ENCODE assay signal across 9 mouse cellular contexts in the genomic region with DNA sequence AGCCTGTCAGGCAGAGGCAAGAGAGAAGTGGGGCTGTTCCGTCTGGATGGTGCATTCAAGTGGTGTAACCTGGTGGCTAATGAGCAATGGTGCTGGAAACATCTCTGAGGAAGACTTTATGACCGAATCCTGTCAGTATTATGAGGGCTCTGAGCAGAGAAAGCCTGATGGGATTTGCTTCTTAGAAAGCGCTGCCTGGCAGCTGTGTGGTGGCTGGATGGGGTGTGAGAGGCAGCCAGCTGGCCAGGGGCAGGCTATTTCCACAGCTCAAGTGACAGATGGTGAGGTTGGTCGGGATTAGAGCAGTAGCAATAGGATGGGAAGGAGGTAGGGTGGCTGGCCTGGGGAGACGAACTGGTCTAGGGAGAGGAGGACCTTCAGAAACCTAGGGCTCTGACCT. TPM values are rescaled to one million over a fixed set of nuclear protein-coding genes. Genes with fewer than 3 reads are reported as not detected.
A peak's percentile ranks its signal among the peaks of the same experiment; 100 is the strongest.
DNase-seq lines count a peak whose midpoint lies in the region; ATAC-seq and TF ChIP-seq lines count a peak whose summit lies in the region.
"Had no signal": no experiment of that assay in that cellular context is flagged by ENCODE, and none has a peak within 500 bp of the region (broad histone marks: within the 10 kb centered on the region; RNA-seq: fewer than 3 reads in every experiment).

No protein-coding gene starts in this region.

- no peak overlapping the region for H3K27ac ChIP-seq in kidney, postnatal 0 days
- no peak overlapping the region for H3K27ac ChIP-seq in kidney, adult 2 months (ENCODE audit: insufficient read depth, low read depth, low read length)
- peak overlapping the region; percentile 80 for H3K27ac ChIP-seq in forebrain, embryonic 13.5 days
- H3K27ac ChIP-seq in intestine, embryonic 15.5 days, result peak overlapping the region; percentile 48; the same call in 1 of the 2 replicates
- H3K27ac ChIP-seq in neural tube, embryonic 14.5 days (ENCODE audit: low read depth, low read length), result peak overlapping the region; percentile 77

- H3K4me2 ChIP-seq in kidney, postnatal 0 days (ENCODE audit: low read length), result peak overlapping the region; percentile 55; the same call in 1 of the 2 replicates
- H3K4me2 ChIP-seq in forebrain, embryonic 13.5 days, result peak overlapping the region; percentile 64
- no peak overlapping the region; the same call in 1 of the 2 replicates for H3K4me2 ChIP-seq in intestine, embryonic 15.5 days (replicated peaks)
- peak overlapping the region; percentile 54 for H3K4me2 ChIP-seq in neural tube, embryonic 14.5 days (ENCODE audit: low read depth, low read length)

- no peaks in the 10 kb centered on the region for H3K4me1 ChIP-seq in kidney, postnatal 0 days (replicated peaks; ENCODE audit: insufficient read depth, low read length)
- no peaks in the 10 kb centered on the region for H3K4me1 ChIP-seq in kidney, adult 2 months (ENCODE audit: control insufficient read depth, insufficient read depth, low read length)
- H3K4me1 ChIP-seq in forebrain, embryonic 13.5 days, result peaks cover 8% of the 10 kb centered on the region
- H3K4me1 ChIP-seq in intestine, embryonic 15.5 days (replicated peaks), result peaks cover 12% of the 10 kb centered on the region; the same call in 1 of the 2 replicates
- peaks cover 4% of the 10 kb centered on the region; the same call in 1 of the 2 replicates for H3K4me1 ChIP-seq in neural tube, embryonic 14.5 days (ENCODE audit: control insufficient read depth, insufficient read depth, low read length)

- 0 out of 2 replicates have a peak overlapping the region, but pooled peaks have one; percentile 20 for H3K9ac ChIP-seq in kidney, postnatal 0 days (ENCODE audit: low read depth, low read length)
- peak overlapping the region; percentile 55 for H3K9ac ChIP-seq in forebrain, embryonic 13.5 days
- H3K9ac ChIP-seq in intestine, embryonic 15.5 days, result no peak overlapping the region
- peak overlapping the region; percentile 51; the same call in 1 of the 2 replicates for H3K9ac ChIP-seq in neural tube, embryonic 14.5 days (replicated peaks; ENCODE audit: low read depth, low read length)

- H3K4me3 ChIP-seq in kidney, postnatal 0 days (replicated peaks; ENCODE audit: low read depth, low read length), result no peak overlapping the region
- H3K4me3 ChIP-seq in kidney, adult 2 months (ENCODE audit: insufficient read depth, low read depth, low read length), result no peak overlapping the region
- H3K4me3 ChIP-seq in forebrain, embryonic 13.5 days, result 0 out of 2 replicates have a peak overlapping the region, but pooled peaks have one; percentile 29
- H3K4me3 ChIP-seq in intestine, embryonic 15.5 days (replicated peaks), result no peak overlapping the region
- no peak overlapping the region for H3K4me3 ChIP-seq in neural tube, embryonic 14.5 days (ENCODE audit: low read depth, low read length)

- H3K9me3 ChIP-seq in kidney, postnatal 0 days (replicated peaks; ENCODE audit: low read length), result no peaks in the 10 kb centered on the region
- H3K9me3 ChIP-seq in forebrain, embryonic 13.5 days (replicated peaks), result no peaks in the 10 kb centered on the region
- H3K9me3 ChIP-seq in intestine, embryonic 15.5 days, result no peaks in the 10 kb centered on the region
- no peaks in the 10 kb centered on the region for H3K9me3 ChIP-seq in neural tube, embryonic 14.5 days (ENCODE audit: control insufficient read depth, low read length)

- 67% methylated on average over 5 of the region's 5 CpGs for WGBS in kidney, postnatal 0 days
- WGBS in kidney, adult 2 months, result 84% methylated on average over 5 of the region's 5 CpGs
- 68% methylated on average over 5 of the region's 5 CpGs for WGBS in forebrain, embryonic 13.5 days
- WGBS in intestine, embryonic 15.5 days, result 75% methylated on average over 5 of the region's 5 CpGs
- 39% methylated on average over 5 of the region's 5 CpGs for WGBS in neural tube, embryonic 14.5 days

- no peak for DNase-seq in kidney, postnatal 0 days (ENCODE audit: low spot score)
- no peak for DNase-seq in kidney, adult 2 months
- DNase-seq in adrenal gland, postnatal 25 days, result no peak
- DNase-seq in cerebellum, postnatal 25 days, result no peak
- DNase-seq in right cerebral cortex, postnatal 36 days (ENCODE audit: low spot score in 2 of 2), result no peak

- no peak for TF ChIP-seq POLR2A in kidney, adult 2 months (IDR thresholded peaks at IDR 0.05; ENCODE audit: low read depth, low read length)

- ATAC-seq in kidney, postnatal 0 days (replicated peaks; ENCODE audit: low FRiP score, low read depth), result no peak
- peak; percentile 7; the same call in 1 of the 2 replicates for ATAC-seq in forebrain, embryonic 13.5 days
- ATAC-seq in intestine, embryonic 15.5 days, result no peak
- ATAC-seq in neural tube, embryonic 14.5 days (ENCODE audit: low read depth), result peak; percentile 31; the same call in 1 of the 2 replicates

- H3K27me3 ChIP-seq in kidney, postnatal 0 days (ENCODE audit: insufficient read depth, low read length), result no peaks in the 10 kb centered on the region
- H3K27me3 ChIP-seq in kidney, adult 2 months (replicated peaks; ENCODE audit: control insufficient read depth, insufficient read depth, low read length), result no peaks in the 10 kb centered on the region
- no peaks in the 10 kb centered on the region for H3K27me3 ChIP-seq in forebrain, embryonic 13.5 days
- H3K27me3 ChIP-seq in intestine, embryonic 15.5 days (replicated peaks), result no peaks in the 10 kb centered on the region
- H3K27me3 ChIP-seq in neural tube, embryonic 14.5 days (ENCODE audit: control insufficient read depth, insufficient read depth, low read length), result no peaks in the 10 kb centered on the region
- H3K27me3 ChIP-seq: Patski had no signal

- no peaks in the 10 kb centered on the region for H3K36me3 ChIP-seq in kidney, postnatal 0 days (ENCODE audit: insufficient read depth, low read length)
- no peaks in the 10 kb centered on the region for H3K36me3 ChIP-seq in kidney, adult 2 months (ENCODE audit: control insufficient read depth, insufficient read depth, low read length)
- peaks cover 3% of the 10 kb centered on the region; the same call in 1 of the 2 replicates for H3K36me3 ChIP-seq in forebrain, embryonic 13.5 days (ENCODE audit: poor library complexity, severe bottlenecking)
- no peaks in the 10 kb centered on the region for H3K36me3 ChIP-seq in intestine, embryonic 15.5 days
- H3K36me3 ChIP-seq in neural tube, embryonic 14.5 days (ENCODE audit: control insufficient read depth, insufficient read depth, low read length), result no peaks in the 10 kb centered on the region; the same call in 1 of the 2 replicates

- TF ChIP-seq CTCF in kidney, postnatal 0 days (IDR thresholded peaks at IDR 0.05; ENCODE audit: low read depth), result no peak
- no peak for TF ChIP-seq CTCF in kidney, adult 2 months (conservative IDR thresholded peaks at IDR 0.05; ENCODE audit: insufficient read depth, insufficient read length, low read depth, low read length)

RNA-seq across cellular contexts. Expression of gene Camkk1, which starts 12.7 kb away (rescaled TPM):
- polyA plus RNA-seq in kidney, postnatal 0 days (2015; fragmentation: Nextera tagmentation; extraction: Ambion mirVana), result 4.3 and 5.4 TPM in 2 replicates
- 1.0 and 1.1 TPM in 2 replicates for polyA plus RNA-seq in kidney, adult 2 months (2012; rRNA removed)
- polyA plus RNA-seq in forebrain, embryonic 13.5 days (2015; fragmentation: Nextera tagmentation; extraction: Ambion mirVana), result 10.3 and 11.8 TPM in 2 replicates
- polyA plus RNA-seq in intestine, embryonic 15.5 days (2015; fragmentation: Nextera tagmentation; extraction: Ambion mirVana), result 8.5 and 8.6 TPM in 2 replicates
- 14.0 and 20.4 TPM in 2 replicates for polyA plus RNA-seq in neural tube, embryonic 14.5 days (2014; fragmentation: Nextera tagmentation; extraction: Ambion mirVana)
- 2.6 and 3.1 TPM in 2 replicates for total RNA-seq in adrenal gland, postnatal 25 days (2021)

RNA-seq across cellular contexts. Expression of gene Ncbp3, which starts 16.0 kb away (rescaled TPM):
- 6.2 and 6.6 TPM in 2 replicates for polyA plus RNA-seq in kidney, postnatal 0 days (2015; fragmentation: Nextera tagmentation; extraction: Ambion mirVana)
- 2.2 and 2.9 TPM in 2 replicates for polyA plus RNA-seq in kidney, adult 2 months (2012; rRNA removed)
- 12.8 and 13.4 TPM in 2 replicates for polyA plus RNA-seq in forebrain, embryonic 13.5 days (2015; fragmentation: Nextera tagmentation; extraction: Ambion mirVana)
- 9.3 and 9.7 TPM in 2 replicates for polyA plus RNA-seq in intestine, embryonic 15.5 days (2015; fragmentation: Nextera tagmentation; extraction: Ambion mirVana)
- polyA plus RNA-seq in neural tube, embryonic 14.5 days (2014; fragmentation: Nextera tagmentation; extraction: Ambion mirVana), result 9.6 and 11.4 TPM in 2 replicates
- total RNA-seq in adrenal gland, postnatal 25 days (2021), result 10.8 and 15.1 TPM in 2 replicates

RNA-seq across cellular contexts. Expression of gene P2rx1, which starts 32.6 kb away (rescaled TPM):
- polyA plus RNA-seq in kidney, postnatal 0 days (2015; fragmentation: Nextera tagmentation; extraction: Ambion mirVana), result 2.4 and 2.6 TPM in 2 replicates
- polyA plus RNA-seq in kidney, adult 2 months (2012; rRNA removed), result 4.8 and 6.3 TPM in 2 replicates
- 0.25 and 0.46 TPM in 2 replicates for polyA plus RNA-seq in forebrain, embryonic 13.5 days (2015; fragmentation: Nextera tagmentation; extraction: Ambion mirVana)
- polyA plus RNA-seq in intestine, embryonic 15.5 days (2015; fragmentation: Nextera tagmentation; extraction: Ambion mirVana), result 14.3 and 27.7 TPM in 2 replicates
- polyA plus RNA-seq in neural tube, embryonic 14.5 days (2014; fragmentation: Nextera tagmentation; extraction: Ambion mirVana), result 0.29 and 0.75 TPM in 2 replicates
- total RNA-seq in adrenal gland, postnatal 25 days (2021), result 0.15 TPM in 1 of 2 replicates, not detected in the other
- polyA plus RNA-seq: Patski had no signal

RNA-seq across cellular contexts. Expression of gene Itgae, which starts 58.8 kb away (rescaled TPM):
- 0.14 and 0.22 TPM in 2 replicates for polyA plus RNA-seq in kidney, postnatal 0 days (2015; fragmentation: Nextera tagmentation; extraction: Ambion mirVana)
- polyA plus RNA-seq in kidney, adult 2 months (2012; rRNA removed), result 0.60 and 1.0 TPM in 2 replicates
- 0.27 and 0.29 TPM in 2 replicates for polyA plus RNA-seq in forebrain, embryonic 13.5 days (2015; fragmentation: Nextera tagmentation; extraction: Ambion mirVana)
- polyA plus RNA-seq in intestine, embryonic 15.5 days (2015; fragmentation: Nextera tagmentation; extraction: Ambion mirVana), result 0.19 and 0.35 TPM in 2 replicates
- polyA plus RNA-seq in neural tube, embryonic 14.5 days (2014; fragmentation: Nextera tagmentation; extraction: Ambion mirVana), result 0.16 and 0.26 TPM in 2 replicates
- total RNA-seq in adrenal gland, postnatal 25 days (2021), result 0.30 and 0.33 TPM in 2 replicates

Comparison
In these comparisons a context has a peak if more than half of its experiments do, and no peak if none do; other contexts are left out.
1. ATAC-seq: peak in forebrain, embryonic 13.5 days (single experiment) and neural tube, embryonic 14.5 days (single experiment); none in kidney, postnatal 0 days (single experiment) and intestine, embryonic 15.5 days (single experiment).
2. H3K27ac ChIP-seq: peak in forebrain, embryonic 13.5 days (single experiment), intestine, embryonic 15.5 days (single experiment) and neural tube, embryonic 14.5 days (single experiment); none in kidney, postnatal 0 days (single experiment) and kidney, adult 2 months (single experiment).